19 mouse cellular contexts compared by ENCODE assay signal in genomic region chr19:8597269-8597668, GRCm38 (mm10). TPM values are rescaled to one million over a fixed set of nuclear protein-coding genes. Genes with fewer than 3 reads are reported as not detected.
"Had no signal": no experiment of that assay in that cellular context is flagged by ENCODE, and none has a peak within 500 bp of the region (broad histone marks: within the 10 kb centered on the region; RNA-seq: fewer than 3 reads in every experiment).

No protein-coding gene starts in this region.

- H3K4me2 ChIP-seq: limb, embryonic 13.5 days; liver, embryonic 15.5 days; midbrain, embryonic 15.5 days; neural tube, embryonic 12.5 days had no signal

- H3K4me3 ChIP-seq: layer of hippocampus, adult 2 months; limb, embryonic 13.5 days; liver, embryonic 15.5 days; midbrain, embryonic 15.5 days; neural tube, embryonic 12.5 days had no signal

- H3K27ac ChIP-seq: layer of hippocampus, adult 2 months; limb, embryonic 13.5 days; liver, embryonic 15.5 days; midbrain, embryonic 15.5 days; neural tube, embryonic 12.5 days had no signal

- H3K4me1 ChIP-seq: midbrain, embryonic 15.5 days had no signal

- ATAC-seq: inflammation-experienced regulatory T-cells, adult 6 months; intestine, postnatal 0 days; lung, postnatal 0 days; midbrain, embryonic 15.5 days had no signal

- H3K36me3 ChIP-seq: limb, embryonic 13.5 days; liver, embryonic 15.5 days; midbrain, embryonic 15.5 days; neural tube, embryonic 12.5 days had no signal

- H3K27me3 ChIP-seq: limb, embryonic 13.5 days; liver, embryonic 15.5 days; midbrain, embryonic 15.5 days; neural tube, embryonic 12.5 days had no signal

- H3K9me3 ChIP-seq: limb, embryonic 13.5 days; liver, embryonic 15.5 days; midbrain, embryonic 15.5 days; neural tube, embryonic 12.5 days had no signal

- H3K9ac ChIP-seq: limb, embryonic 13.5 days; liver, embryonic 15.5 days; midbrain, embryonic 15.5 days; neural tube, embryonic 12.5 days had no signal

- DNase-seq: left cerebral cortex, postnatal 4 days; lung, adult 2 months; lung, postnatal 36 days; right cerebral cortex, postnatal 25 days; thymus, adult 18-20 months; thymus, postnatal 14 days had no signal

RNA-seq across cellular contexts. Expression of gene Slc22a8, which starts 6.2 kb away (rescaled TPM):
- total RNA-seq: liver, adult 2 months; megakaryocyte progenitor cell, adult 5-6 weeks; monocyte, adult 5-6 weeks; neutrophil, adult 5-6 weeks had no signal
- polyA plus RNA-seq: inflammation-experienced regulatory T-cells, adult 6 months; limb, embryonic 13.5 days; lung, adult 2 months; small intestine, adult 2 months had no signal

RNA-seq across cellular contexts. Expression of gene Slc22a6, which starts 20.6 kb away (rescaled TPM):
- total RNA-seq: liver, adult 2 months; megakaryocyte progenitor cell, adult 5-6 weeks; monocyte, adult 5-6 weeks; neutrophil, adult 5-6 weeks had no signal
- polyA plus RNA-seq: inflammation-experienced regulatory T-cells, adult 6 months; limb, embryonic 13.5 days; liver, adult 2 months; lung, adult 2 months; lung, postnatal 0 days; small intestine, adult 2 months had no signal
